Mouse (Mus musculus) liver, embryonic 14.5 days (tissue): Measurements from ENCODE around the gene Dll1. TPM values are rescaled to one million over a fixed set of nuclear protein-coding genes. Genes with fewer than 3 reads are reported as not detected.

Experiments
- ATAC-seq: fragments of 200-750 bp; cut with Nextera tagmentation; 2 replicates; pipeline ENCODE4 v1.8.0; 2017; ENCODE audit warnings: moderate number of reproducible peaks, mild to moderate bottlenecking, moderate library complexity; ENCODE audit not compliant: insufficient read depth
- DNase-seq, 3 experiments: peaks; one replicate each; pipeline ENCODE4 v3.0.0-alpha.2; 2012 to 2013; ENCODE audit warnings: low read depth in 3 of 3, low spot score in 3 of 3
- H3K27ac ChIP-seq: fragments of 300-500 bp; sonication (generic); 2 replicates; pipeline ENCODE4 v1.5.1; 2014; ENCODE audit warnings: moderate library complexity, mild to moderate bottlenecking, control low read depth, inconsistent platforms
- H3K27me3 ChIP-seq: fragments of 300-500 bp; sonication (generic); 2 replicates; pipeline ENCODE4 v1.6.1; 2014; ENCODE audit warnings: mild to moderate bottlenecking, low read length, moderate library complexity; ENCODE audit not compliant: control insufficient read depth, insufficient read depth
- H3K36me3 ChIP-seq: fragments of 300-500 bp; sonication (generic); replicated peaks from 2 replicates; pipeline ENCODE4 v1.6.1; 2014; ENCODE audit warnings: low read depth; ENCODE audit not compliant: control insufficient read depth, insufficient read depth
- H3K4me1 ChIP-seq, 2 experiments: fragments of 200-500 bp in 1 of 2; fragments of 300-500 bp in 1 of 2; sonication (generic) in 1 of 2; replicated peaks; 2 replicates each; pipeline ENCODE4 v1.6.1; 2012 to 2014; ENCODE audit warnings: antibody characterized with exemption in 1 of 2, inconsistent platforms in 1 of 2, low read length in 1 of 2; ENCODE audit not compliant: control insufficient read depth in 2 of 2, insufficient read depth in 2 of 2
- H3K4me2 ChIP-seq: fragments of 300-500 bp; sonication (generic); 2 replicates; pipeline ENCODE4 v1.6.1; 2014; ENCODE audit warnings: low read depth, mild to moderate bottlenecking, control low read depth, moderate library complexity
- H3K4me3 ChIP-seq, 2 experiments: fragments of 200-500 bp in 1 of 2; fragments of 300-500 bp in 1 of 2; sonication (generic) in 1 of 2; 2 replicates each; pipeline ENCODE4 v1.5.1; 2012 to 2014; ENCODE audit warnings: low read depth in 2 of 2, low read length in 2 of 2, mild to moderate bottlenecking in 2 of 2, control low read depth in 1 of 2, inconsistent platforms in 1 of 2, moderate library complexity in 1 of 2; ENCODE audit not compliant: insufficient read depth in 1 of 2
- H3K9ac ChIP-seq: fragments of 300-500 bp; sonication (generic); replicated peaks from 2 replicates; pipeline ENCODE4 v1.6.1; 2014; ENCODE audit warnings: mild to moderate bottlenecking, control low read depth, moderate library complexity
- H3K9me3 ChIP-seq: fragments of 300-500 bp; sonication (generic); 2 replicates; pipeline ENCODE4 v1.6.1; 2016; ENCODE audit warnings: low read length, mixed read lengths; ENCODE audit not compliant: control insufficient read depth
- CTCF ChIP-seq: IDR thresholded peaks from 2 replicates; pipeline ENCODE4 v1.5.1; 2016; ENCODE audit warnings: antibody characterized with exemption, low read depth, control low read depth
- EP300 ChIP-seq: IDR thresholded peaks from 2 replicates; pipeline ENCODE4 v1.6.1; 2016; ENCODE audit warnings: antibody characterized with exemption, low read depth
- WGBS: fragments of 180-500 bp; shearing (Covaris S2); extraction: QIAGEN DNeasy Blood & Tissue Kit; methylation state at CpG from one replicate; pipeline ENCODE4 v1.1.7; 2014; ENCODE audit not compliant: insufficient replicate concordance; 5-methylcytosine and 5-hydroxymethylcytosine counted together
- polyA plus RNA-seq, 2 experiments: library from polyadenylated mRNA; depleted of rRNA in 1 of 2; stranded (reverse) in 1 of 2; unstranded in 1 of 2; fragments of >200 nt; fragmentation: Nextera tagmentation in 1 of 2; extraction: Ambion mirVana in 1 of 2; gene quantifications; 2 replicates each; pipeline versions ENCODE4 v1.2.1 to v1.2.3; 2012 to 2014

The Dll1 gene
- polyA plus RNA-seq, 2 experiments: 0.74 to 0.93 TPM

- Histone ChIP-seq H3K9ac (no peak overlapping the region), H3K36me3 (no peaks in the 10 kb centered on the region), H3K4me2 (no peak overlapping the region), H3K27ac (no peak overlapping the region), H3K27me3 (peaks cover 38% of the 10 kb centered on the region), H3K9me3 (no peaks in the 10 kb centered on the region), H3K4me3 (no peak overlapping the region), H3K4me1 (no peaks in the 10 kb centered on the region)
- TF ChIP-seq CTCF (no peak), EP300 (no peak)
- WGBS: 62% methylated on average over 5 of the region's 5 CpGs
- ATAC-seq (no peak), DNase-seq (no peak)
Measured at GRCm38 (mm10) chr17:15383360-15383759, 6.7 kb upstream of the Dll1 start.

GRCm38 (mm10) chr17:15381869-15382660 lies 5.4 kb upstream of the Dll1 start:
- H3K4me2 ChIP-seq: no peak overlapping the region

GRCm38 (mm10) chr17:15381092-15381860 lies 4.6 kb upstream of the Dll1 start:
- no peaks in the 10 kb centered on the region for H3K4me1 ChIP-seq
- peak overlapping the region; percentile 37 for H3K4me2 ChIP-seq
- no peak overlapping the region for H3K27ac ChIP-seq
- H3K9ac ChIP-seq: no peak overlapping the region
- 13% methylated on average over 22 of the region's 22 CpGs for WGBS
- H3K4me3 ChIP-seq: peak overlapping the region in 1 of 2 experiments; percentile 37; a peak in 2 of 4 replicates
- ATAC-seq (no peak), DNase-seq (no peak)
- H3K36me3 ChIP-seq: no peaks in the 10 kb centered on the region
- no peaks in the 10 kb centered on the region for H3K9me3 ChIP-seq
- no peak for TF ChIP-seq EP300
- TF ChIP-seq CTCF: no peak
- peaks cover 59% of the 10 kb centered on the region for H3K27me3 ChIP-seq

More at GRCm38 (mm10) chr17:15381869-15382660, 5.4 kb upstream of the Dll1 start:
- no peak for ATAC-seq
- Histone ChIP-seq H3K4me3 (no peak overlapping the region), H3K27ac (no peak overlapping the region), H3K9ac (no peak overlapping the region), H3K9me3 (no peaks in the 10 kb centered on the region), H3K27me3 (peaks cover 51% of the 10 kb centered on the region), H3K36me3 (no peaks in the 10 kb centered on the region), H3K4me1 (no peaks in the 10 kb centered on the region)
- TF ChIP-seq EP300 (no peak), CTCF (no peak)
- DNase-seq: no peak
- WGBS: 29% methylated on average over 7 of the region's 7 CpGs

GRCm38 (mm10) chr17:15380641-15381051 lies 4.0 kb upstream of the Dll1 start:
- H3K9me3 ChIP-seq: no peaks in the 10 kb centered on the region
- no peak overlapping the region for H3K9ac ChIP-seq
- peak overlapping the region; percentile 37 for H3K4me2 ChIP-seq
- peak overlapping the region; percentile 26 to 37; a peak in 3 of 4 replicates for H3K4me3 ChIP-seq
- TF ChIP-seq EP300: no peak
- TF ChIP-seq CTCF: no peak
- no peak for ATAC-seq
- no peaks in the 10 kb centered on the region for H3K36me3 ChIP-seq
- H3K27ac ChIP-seq: no peak overlapping the region
- no peaks in the 10 kb centered on the region for H3K4me1 ChIP-seq
- peaks cover 65% of the 10 kb centered on the region for H3K27me3 ChIP-seq
- no peak for DNase-seq
- WGBS: under 1% methylated on average over 27 of the region's 27 CpGs
